Mouse (Mus musculus): ENCODE results near the gene Tmem86a. TPM values are rescaled to one million over a fixed set of nuclear protein-coding genes. Genes with fewer than 3 reads are reported as not detected.

Tmem86a gene
- polyA plus RNA-seq, 1 experiment from 2014 or later, result 18.0 TPM

DNA sequence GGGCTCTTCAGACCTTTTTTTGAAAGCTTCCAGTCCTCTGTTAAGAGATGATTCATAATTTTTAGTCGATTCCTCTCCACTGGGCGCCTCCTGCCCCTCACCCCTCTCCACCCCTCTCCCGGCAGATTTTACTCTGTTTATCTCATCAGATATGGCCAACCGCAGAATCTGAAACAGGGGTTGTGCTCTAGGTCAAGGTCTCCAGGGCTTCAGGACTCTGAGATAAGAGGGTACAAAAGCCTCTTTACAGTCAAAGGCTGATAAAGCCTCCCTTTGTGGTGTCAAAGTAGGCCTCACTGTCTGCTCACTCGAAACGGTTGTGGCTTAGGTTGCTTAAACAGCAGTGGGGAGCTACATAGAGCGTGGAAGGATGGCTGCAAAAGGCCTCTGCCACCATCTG, 8.9 kb downstream of the Tmem86a start:
- H3K27ac ChIP-seq (replicated peaks in 1 of 2; ENCODE audit: control insufficient read depth in 1 of 2, insufficient read depth in 1 of 2, low read depth in 2 of 2, low read length in 2 of 2), result no peak overlapping the region
- no peak overlapping the region for H3K4me3 ChIP-seq (ENCODE audit: control insufficient read depth in 1 of 2, insufficient read depth in 1 of 2, low read depth in 1 of 2, low read length in 2 of 2)
- 30% methylated on average over 7 of the region's 7 CpGs for WGBS
- ATAC-seq (ENCODE audit: insufficient number of reproducible peaks, insufficient read depth, low FRiP score, low read depth), result no peak
- H3K36me3 ChIP-seq (ENCODE audit: control insufficient read depth, insufficient read depth, low read length), result peaks cover 3% of the 10 kb centered on the region; the same call in 1 of the 2 replicates
- no peaks in the 10 kb centered on the region for H3K27me3 ChIP-seq (ENCODE audit: control insufficient read depth, insufficient read depth, low read length)
- H3K9ac ChIP-seq (ENCODE audit: low read length), result no peak overlapping the region
- peaks cover 4 to 10% of the 10 kb centered on the region in 2 experiments; a peak in 2 of 4 replicates for H3K4me1 ChIP-seq (ENCODE audit: control insufficient read depth in 2 of 2, insufficient read depth in 2 of 2, low read length in 2 of 2)
- no peaks in the 10 kb centered on the region for H3K9me3 ChIP-seq (ENCODE audit: control insufficient read depth, low read length)
- no peak overlapping the region for H3K4me2 ChIP-seq (ENCODE audit: low read length)

- ATAC-seq (ENCODE audit: insufficient number of reproducible peaks, insufficient read depth, low FRiP score, low read depth), result no peak
- Histone ChIP-seq H3K4me3 (ENCODE audit: control insufficient read depth in 1 of 2, insufficient read depth in 1 of 2, low read depth in 1 of 2, low read length in 2 of 2) (no peak overlapping the region), H3K9ac (ENCODE audit: low read length) (no peak overlapping the region), H3K36me3 (ENCODE audit: control insufficient read depth, insufficient read depth, low read length) (no peaks in the 10 kb centered on the region), H3K9me3 (ENCODE audit: control insufficient read depth, low read length) (no peaks in the 10 kb centered on the region), H3K4me1 (ENCODE audit: control insufficient read depth in 2 of 2, insufficient read depth in 2 of 2, low read length in 2 of 2) (peaks cover 4 to 10% of the 10 kb centered on the region in 2 experiments; a peak in 2 of 4 replicates), H3K4me2 (ENCODE audit: low read length) (no peak overlapping the region), H3K27ac (replicated peaks in 1 of 2; ENCODE audit: control insufficient read depth in 1 of 2, insufficient read depth in 1 of 2, low read depth in 2 of 2, low read length in 2 of 2) (no peak overlapping the region), H3K27me3 (ENCODE audit: control insufficient read depth, insufficient read depth, low read length) (no peaks in the 10 kb centered on the region)
- 63% methylated on average over 5 of the region's 5 CpGs for WGBS
Observed at GRCm38 (mm10) chr7:47061560-47061959, 11.2 kb downstream of the Tmem86a start.

DNA sequence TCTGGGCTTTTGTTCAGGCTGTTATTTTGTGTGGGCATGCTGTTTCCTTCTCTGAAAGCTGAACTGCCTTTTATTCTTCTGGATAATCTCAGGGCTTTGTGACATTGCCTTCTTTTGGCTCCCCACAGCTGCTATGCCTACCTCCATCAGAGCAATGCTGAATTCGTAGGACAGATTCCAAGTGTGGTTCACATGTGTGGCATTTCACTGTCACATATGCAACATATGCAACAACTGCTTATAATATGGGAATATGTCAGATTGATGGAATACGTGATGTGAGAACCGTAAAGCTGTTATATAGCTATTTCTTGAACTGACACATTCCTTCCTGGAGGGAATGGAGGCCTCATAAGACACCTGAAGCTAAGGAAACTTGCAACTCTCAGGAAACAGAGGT, 16.5 kb downstream of the Tmem86a start:
- Histone ChIP-seq H3K27ac (replicated peaks in 1 of 2; ENCODE audit: control insufficient read depth in 1 of 2, insufficient read depth in 1 of 2, low read depth in 2 of 2, low read length in 2 of 2) (no peak overlapping the region), H3K9ac (ENCODE audit: low read length) (no peak overlapping the region), H3K9me3 (ENCODE audit: control insufficient read depth, low read length) (no peaks in the 10 kb centered on the region), H3K36me3 (ENCODE audit: control insufficient read depth, insufficient read depth, low read length) (no peaks in the 10 kb centered on the region), H3K27me3 (ENCODE audit: control insufficient read depth, insufficient read depth, low read length) (no peaks in the 10 kb centered on the region), H3K4me3 (ENCODE audit: control insufficient read depth in 1 of 2, insufficient read depth in 1 of 2, low read depth in 1 of 2, low read length in 2 of 2) (no peak overlapping the region), H3K4me2 (ENCODE audit: low read length) (no peak overlapping the region), H3K4me1 (ENCODE audit: control insufficient read depth in 2 of 2, insufficient read depth in 2 of 2, low read length in 2 of 2) (no peaks in the 10 kb centered on the region)
- WGBS, result 85% methylated on average over 3 of the region's 3 CpGs
- ATAC-seq (ENCODE audit: insufficient number of reproducible peaks, insufficient read depth, low FRiP score, low read depth), result no peak

DNA sequence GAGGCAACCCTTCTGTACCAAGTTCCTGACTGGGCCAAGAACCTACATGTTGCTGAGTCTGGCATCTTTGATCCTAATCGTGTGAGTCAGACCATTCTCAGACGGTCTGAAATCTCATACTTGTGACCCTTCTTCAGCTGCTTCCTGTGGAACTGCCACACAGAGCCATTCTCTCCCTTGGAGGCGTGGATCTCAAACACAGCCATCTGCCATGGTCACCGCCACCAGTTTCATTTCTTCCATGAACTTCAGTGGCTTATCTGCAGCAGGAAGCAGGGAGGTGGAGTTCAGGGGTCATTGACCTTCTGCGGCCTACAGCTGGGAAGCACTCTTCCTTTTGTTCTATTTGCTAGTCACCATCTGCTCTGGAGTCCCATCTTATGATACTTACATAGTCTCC, 17.5 kb downstream of the Tmem86a start:
- 61% methylated on average over 5 of the region's 5 CpGs for WGBS
- Histone ChIP-seq H3K36me3 (ENCODE audit: control insufficient read depth, insufficient read depth, low read length) (no peaks in the 10 kb centered on the region), H3K4me2 (ENCODE audit: low read length) (no peak overlapping the region), H3K9ac (ENCODE audit: low read length) (no peak overlapping the region), H3K4me1 (ENCODE audit: control insufficient read depth in 2 of 2, insufficient read depth in 2 of 2, low read length in 2 of 2) (0 out of 4 replicates have a peak, but pooled peaks cover 0 to 4% of the 10 kb centered on the region in 2 experiments), H3K9me3 (ENCODE audit: control insufficient read depth, low read length) (no peaks in the 10 kb centered on the region), H3K27me3 (ENCODE audit: control insufficient read depth, insufficient read depth, low read length) (no peaks in the 10 kb centered on the region), H3K4me3 (ENCODE audit: control insufficient read depth in 1 of 2, insufficient read depth in 1 of 2, low read depth in 1 of 2, low read length in 2 of 2) (no peak overlapping the region), H3K27ac (replicated peaks in 1 of 2; ENCODE audit: control insufficient read depth in 1 of 2, insufficient read depth in 1 of 2, low read depth in 2 of 2, low read length in 2 of 2) (no peak overlapping the region)
- no peak for ATAC-seq (ENCODE audit: insufficient number of reproducible peaks, insufficient read depth, low FRiP score, low read depth)

- Histone ChIP-seq H3K4me3 (ENCODE audit: control insufficient read depth in 1 of 2, insufficient read depth in 1 of 2, low read depth in 1 of 2, low read length in 2 of 2) (no peak overlapping the region), H3K27ac (replicated peaks in 1 of 2; ENCODE audit: control insufficient read depth in 1 of 2, insufficient read depth in 1 of 2, low read depth in 2 of 2, low read length in 2 of 2) (no peak overlapping the region), H3K4me2 (ENCODE audit: low read length) (no peak overlapping the region), H3K4me1 (ENCODE audit: control insufficient read depth in 2 of 2, insufficient read depth in 2 of 2, low read length in 2 of 2) (peaks cover 9 to 19% of the 10 kb centered on the region in 2 experiments), H3K36me3 (ENCODE audit: control insufficient read depth, insufficient read depth, low read length) (no peaks in the 10 kb centered on the region), H3K27me3 (ENCODE audit: control insufficient read depth, insufficient read depth, low read length) (no peaks in the 10 kb centered on the region), H3K9me3 (ENCODE audit: control insufficient read depth, low read length) (no peaks in the 10 kb centered on the region), H3K9ac (ENCODE audit: low read length) (no peak overlapping the region)
- 69% methylated on average over 5 of the region's 5 CpGs for WGBS
- ATAC-seq (ENCODE audit: insufficient number of reproducible peaks, insufficient read depth, low FRiP score, low read depth), result no peak
Observed at GRCm38 (mm10) chr7:47072551-47072950, 22.1 kb downstream of the Tmem86a start.

- no peaks in the 10 kb centered on the region for H3K27me3 ChIP-seq (ENCODE audit: control insufficient read depth, insufficient read depth, low read length)
- 0 out of 4 replicates have a peak overlapping the region, but pooled peaks of 1 of the 2 experiments have one; percentile 8 for H3K27ac ChIP-seq (replicated peaks in 1 of 2; ENCODE audit: control insufficient read depth in 1 of 2, insufficient read depth in 1 of 2, low read depth in 2 of 2, low read length in 2 of 2)
- no peak overlapping the region for H3K4me2 ChIP-seq (ENCODE audit: low read length)
- ATAC-seq (ENCODE audit: insufficient number of reproducible peaks, insufficient read depth, low FRiP score, low read depth), result no peak
- no peak overlapping the region for H3K9ac ChIP-seq (ENCODE audit: low read length)
- no peaks in the 10 kb centered on the region for H3K9me3 ChIP-seq (ENCODE audit: control insufficient read depth, low read length)
- WGBS, result 39% methylated on average over 18 of the region's 18 CpGs
- H3K36me3 ChIP-seq (ENCODE audit: control insufficient read depth, insufficient read depth, low read length), result no peaks in the 10 kb centered on the region
- peaks cover 9 to 19% of the 10 kb centered on the region in 2 experiments for H3K4me1 ChIP-seq (ENCODE audit: control insufficient read depth in 2 of 2, insufficient read depth in 2 of 2, low read length in 2 of 2)
- no peak overlapping the region for H3K4me3 ChIP-seq (ENCODE audit: control insufficient read depth in 1 of 2, insufficient read depth in 1 of 2, low read depth in 1 of 2, low read length in 2 of 2)
Observed at GRCm38 (mm10) chr7:47073536-47074521, 23.4 kb downstream of the Tmem86a start.

GRCm38 (mm10) chr7:47076193-47076592, 25.8 kb downstream of the Tmem86a start:
- Histone ChIP-seq H3K4me2 (ENCODE audit: low read length) (no peak overlapping the region), H3K27ac (replicated peaks in 1 of 2; ENCODE audit: control insufficient read depth in 1 of 2, insufficient read depth in 1 of 2, low read depth in 2 of 2, low read length in 2 of 2) (no peak overlapping the region), H3K36me3 (ENCODE audit: control insufficient read depth, insufficient read depth, low read length) (no peaks in the 10 kb centered on the region), H3K27me3 (ENCODE audit: control insufficient read depth, insufficient read depth, low read length) (no peaks in the 10 kb centered on the region), H3K4me1 (ENCODE audit: control insufficient read depth in 2 of 2, insufficient read depth in 2 of 2, low read length in 2 of 2) (peaks cover 13 to 19% of the 10 kb centered on the region in 2 experiments), H3K9ac (ENCODE audit: low read length) (no peak overlapping the region; the same call in 1 of the 2 replicates), H3K9me3 (ENCODE audit: control insufficient read depth, low read length) (no peaks in the 10 kb centered on the region), H3K4me3 (ENCODE audit: control insufficient read depth in 1 of 2, insufficient read depth in 1 of 2, low read depth in 1 of 2, low read length in 2 of 2) (no peak overlapping the region)
- no peak for ATAC-seq (ENCODE audit: insufficient number of reproducible peaks, insufficient read depth, low FRiP score, low read depth)
- WGBS, result 89% methylated on average over 6 of the region's 6 CpGs
